Mouse (Mus musculus) heart, postnatal 0 days (tissue): ENCODE results near the gene Npr1. TPM values are rescaled to one million over a fixed set of nuclear protein-coding genes. Genes with fewer than 3 reads are reported as not detected.
A peak's percentile ranks its signal among the peaks of the same experiment; 100 is the strongest.

Source experiments
- ATAC-seq: fragments of 200-750 bp; cut with Nextera tagmentation; 2 replicates; pipeline ENCODE4 v1.8.0; 2017; ENCODE audit warnings: low read depth, moderate number of reproducible peaks, moderate library complexity; ENCODE audit not compliant: insufficient read depth
- DNase-seq: peaks from one replicate; pipeline ENCODE4 v3.0.0-alpha.2; 2016; ENCODE audit warnings: low spot score
- H3K27ac ChIP-seq: fragments of 300-500 bp; sonication (generic); 2 replicates; pipeline ENCODE4 v1.5.1; 2014; ENCODE audit warnings: low read depth, mild to moderate bottlenecking
- H3K27me3 ChIP-seq: fragments of 300-500 bp; sonication (generic); 2 replicates; pipeline ENCODE4 v1.6.1; 2014; ENCODE audit warnings: low read length, mixed read lengths; ENCODE audit not compliant: control insufficient read depth, insufficient read depth
- H3K36me3 ChIP-seq: fragments of 300-500 bp; sonication (generic); replicated peaks from 2 replicates; pipeline ENCODE4 v1.6.1; 2014; ENCODE audit warnings: low read length, mixed read lengths; ENCODE audit not compliant: control insufficient read depth, insufficient read depth
- H3K4me1 ChIP-seq: fragments of 300-500 bp; sonication (generic); 2 replicates; pipeline ENCODE4 v1.6.1; 2014; ENCODE audit warnings: antibody characterized with exemption; ENCODE audit not compliant: control insufficient read depth, insufficient read depth
- H3K4me2 ChIP-seq: fragments of 300-500 bp; sonication (generic); 2 replicates; pipeline ENCODE4 v1.6.1; 2014; ENCODE audit warnings: low read depth, mild to moderate bottlenecking, low read length, moderate library complexity
- H3K4me3 ChIP-seq: fragments of 300-500 bp; sonication (generic); 2 replicates; pipeline ENCODE4 v1.5.1; 2014; ENCODE audit warnings: low read depth, low read length
- H3K9ac ChIP-seq: fragments of 300-500 bp; sonication (generic); replicated peaks from 2 replicates; pipeline ENCODE4 v1.6.1; 2014; ENCODE audit warnings: low read depth, low read length, mixed read lengths
- H3K9me3 ChIP-seq: fragments of 300-500 bp; sonication (generic); replicated peaks from 2 replicates; pipeline ENCODE4 v1.6.1; 2016; ENCODE audit warnings: low read length; ENCODE audit not compliant: control insufficient read depth
- CTCF ChIP-seq: IDR thresholded peaks from 2 replicates; pipeline ENCODE4 v1.5.1; 2016; ENCODE audit warnings: antibody characterized with exemption, control low read depth, low read depth
- EP300 ChIP-seq: IDR thresholded peaks from 2 replicates; pipeline ENCODE4 v1.6.1; 2016; ENCODE audit warnings: antibody characterized with exemption, low read depth
- WGBS: fragments of 180-500 bp; shearing (Covaris S2); extraction: QIAGEN DNeasy Blood & Tissue Kit; methylation state at CpG from one replicate; pipeline ENCODE4 v1.1.7; 2014; 5-methylcytosine and 5-hydroxymethylcytosine counted together
- polyA plus RNA-seq: library from polyadenylated mRNA; unstranded; fragments of >200 nt; fragmentation: Nextera tagmentation; extraction: Ambion mirVana; gene quantifications from 2 replicates; pipeline ENCODE4 v1.2.1, GENCODE M21; 2015
- total RNA-seq: library from RNA; depleted of rRNA; stranded (reverse); fragments of >200 nt; gene quantifications from 2 replicates; pipeline ENCODE4 v1.2.3, GENCODE M21; 2014; ENCODE audit warnings: low replicate concordance

Gene Npr1
- total and polyA plus RNA-seq, 2 experiments from 2014 or later, result 11.2 to 30.9 TPM

GRCm38 (mm10) chr3:90433381-90434020, 32.2 kb downstream of the Npr1 start, which contains the start of gene Ints3:
Ints3 (minus strand) TSS chr3:90433622.
- Histone ChIP-seq H3K27me3 (no peaks in the 10 kb centered on the region), H3K9ac (peak within 1 kb of the TSS; percentile 91), H3K4me1 (peaks cover 33% of the 10 kb centered on the region), H3K9me3 (no peaks in the 10 kb centered on the region), H3K36me3 (0 out of 2 replicates have a peak, but pooled peaks cover 4% of the 10 kb centered on the region), H3K4me2 (peak within 1 kb of the TSS; percentile 78), H3K4me3 (peak within 1 kb of the TSS; percentile 75), H3K27ac (peak within 1 kb of the TSS; percentile 98)
- TF ChIP-seq CTCF, result no peak
- TF ChIP-seq EP300, result peak; percentile 71; the same call in 1 of the 2 replicates
- WGBS, result under 1% methylated on average over 50 of the region's 52 CpGs
- ATAC-seq (peak; percentile 98), DNase-seq (peak; percentile 99)

- Histone ChIP-seq H3K36me3 (0 out of 2 replicates have a peak, but pooled peaks cover 4% of the 10 kb centered on the region), H3K4me2 (peak overlapping the region; percentile 78), H3K4me3 (peak overlapping the region; percentile 75), H3K9me3 (no peaks in the 10 kb centered on the region), H3K27me3 (no peaks in the 10 kb centered on the region), H3K4me1 (peaks cover 34% of the 10 kb centered on the region), H3K27ac (peak overlapping the region; percentile 98), H3K9ac (peak overlapping the region; percentile 91)
- WGBS, result under 1% methylated on average over 12 of the region's 12 CpGs
- ATAC-seq, result peak; percentile 10
- DNase-seq, result peak; percentile 44
- TF ChIP-seq CTCF, result no peak
- no peak for TF ChIP-seq EP300
Measured at GRCm38 (mm10) chr3:90432811-90433219, 32.9 kb downstream of the Npr1 start.

GRCm38 (mm10) chr3:90432348-90432747, 33.3 kb downstream of the Npr1 start:
- ATAC-seq, result no peak
- H3K4me3 ChIP-seq, result peak overlapping the region; percentile 75
- H3K4me1 ChIP-seq, result peaks cover 34% of the 10 kb centered on the region
- no peaks in the 10 kb centered on the region for H3K9me3 ChIP-seq
- DNase-seq, result no peak
- peak overlapping the region; percentile 78 for H3K4me2 ChIP-seq
- no peaks in the 10 kb centered on the region for H3K27me3 ChIP-seq
- H3K9ac ChIP-seq, result peak overlapping the region; percentile 91
- WGBS, result 16% methylated on average over 2 of the region's 2 CpGs
- H3K36me3 ChIP-seq, result 0 out of 2 replicates have a peak, but pooled peaks cover 4% of the 10 kb centered on the region
- peak overlapping the region; percentile 98 for H3K27ac ChIP-seq
- no peak for TF ChIP-seq EP300
- no peak for TF ChIP-seq CTCF

- Histone ChIP-seq H3K9me3 (no peaks in the 10 kb centered on the region), H3K36me3 (0 out of 2 replicates have a peak, but pooled peaks cover 7% of the 10 kb centered on the region), H3K9ac (no peak overlapping the region), H3K4me1 (peaks cover 34% of the 10 kb centered on the region), H3K27me3 (no peaks in the 10 kb centered on the region), H3K4me2 (no peak overlapping the region), H3K4me3 (no peak overlapping the region), H3K27ac (no peak overlapping the region)
- ATAC-seq (no peak), DNase-seq (no peak)
- no peak for TF ChIP-seq CTCF
- no peak for TF ChIP-seq EP300
- WGBS, result 89% methylated on average over 3 of the region's 3 CpGs
Measured at GRCm38 (mm10) chr3:90429576-90429975, 36.1 kb downstream of the Npr1 start.

- DNase-seq (no peak), ATAC-seq (no peak)
- Histone ChIP-seq H3K9ac (no peak overlapping the region), H3K27ac (peak overlapping the region; percentile 26; the same call in 1 of the 2 replicates), H3K4me2 (no peak overlapping the region), H3K9me3 (no peaks in the 10 kb centered on the region), H3K4me1 (peaks cover 34% of the 10 kb centered on the region), H3K36me3 (peaks cover 12% of the 10 kb centered on the region), H3K4me3 (no peak overlapping the region), H3K27me3 (no peaks in the 10 kb centered on the region)
- 61% methylated on average over 6 of the region's 6 CpGs for WGBS
- TF ChIP-seq CTCF (no peak), EP300 (no peak)
Measured at GRCm38 (mm10) chr3:90428186-90428585, 37.5 kb downstream of the Npr1 start.

- H3K27ac ChIP-seq, result no peak overlapping the region
- TF ChIP-seq EP300 (no peak), CTCF (no peak)
- H3K4me2 ChIP-seq, result no peak overlapping the region
- H3K4me1 ChIP-seq, result peaks cover 32% of the 10 kb centered on the region
- no peak overlapping the region for H3K9ac ChIP-seq
- no peak for DNase-seq
- no peaks in the 10 kb centered on the region for H3K9me3 ChIP-seq
- no peak overlapping the region for H3K4me3 ChIP-seq
- WGBS, result 90% methylated on average over 1 of the region's 1 CpGs
- H3K36me3 ChIP-seq, result peaks cover 18% of the 10 kb centered on the region
- ATAC-seq, result no peak
- H3K27me3 ChIP-seq, result no peaks in the 10 kb centered on the region
Measured at GRCm38 (mm10) chr3:90427574-90427973, 38.1 kb downstream of the Npr1 start.
